Mouse (Mus musculus) liver, embryonic 11.5 days (tissue): ENCODE measurements around the gene Psg22. TPM values are rescaled to one million over a fixed set of nuclear protein-coding genes. Genes with fewer than 3 reads are reported as not detected.
"Not testable (repeated sequence)": the region's sequence is repeated elsewhere in the genome, so short reads cannot be mapped to it uniquely, and the experiment has no call there.

Experiments used
- ATAC-seq: fragments of 200-750 bp; cut with Nextera tagmentation; replicated peaks from 2 replicates; pipeline ENCODE4 v1.8.0; 2017; ENCODE audit warnings: moderate number of reproducible peaks, mild to moderate bottlenecking, moderate TSS enrichment, moderate library complexity; ENCODE audit not compliant: low FRiP score
- DNase-seq: peaks from one replicate; pipeline ENCODE4 v3.0.0-alpha.2; 2017; ENCODE audit warnings: low spot score
- H3K27ac ChIP-seq: fragments of 300-500 bp; sonication (generic); 2 replicates; pipeline ENCODE4 v1.5.1; 2014; ENCODE audit warnings: mild to moderate bottlenecking, low read depth, low read length, control low read depth
- H3K27me3 ChIP-seq: fragments of 300-500 bp; sonication (generic); replicated peaks from 2 replicates; pipeline ENCODE4 v1.6.1; 2014; ENCODE audit warnings: low read length, mixed read lengths; ENCODE audit not compliant: control insufficient read depth, insufficient read depth
- H3K36me3 ChIP-seq: fragments of 300-500 bp; sonication (generic); 2 replicates; pipeline ENCODE4 v1.6.1; 2014; ENCODE audit warnings: mild to moderate bottlenecking, low read length, moderate library complexity, mixed read lengths; ENCODE audit not compliant: control insufficient read depth, insufficient read depth
- H3K4me1 ChIP-seq: fragments of 300-500 bp; sonication (generic); replicated peaks from 2 replicates; pipeline ENCODE4 v1.6.1; 2014; ENCODE audit warnings: low read length, mixed read lengths; ENCODE audit not compliant: control insufficient read depth, insufficient read depth
- H3K4me2 ChIP-seq: fragments of 300-500 bp; sonication (generic); 2 replicates; pipeline ENCODE4 v1.6.1; 2014; ENCODE audit warnings: mild to moderate bottlenecking, control low read depth, moderate library complexity
- H3K4me3 ChIP-seq: fragments of 300-500 bp; sonication (generic); 2 replicates; pipeline ENCODE4 v1.5.1; 2014; ENCODE audit warnings: low read depth, low read length, control low read depth
- H3K9ac ChIP-seq: fragments of 300-500 bp; sonication (generic); 2 replicates; pipeline ENCODE4 v1.6.1; 2014; ENCODE audit warnings: low read depth, low read length, control low read depth
- H3K9me3 ChIP-seq: fragments of 300-500 bp; sonication (generic); 2 replicates; pipeline ENCODE4 v1.6.1; 2016; ENCODE audit warnings: low read length, inconsistent platforms, mixed read lengths; ENCODE audit not compliant: control insufficient read depth
- WGBS: fragments of 180-500 bp; shearing (Covaris S2); extraction: QIAGEN DNeasy Blood & Tissue Kit; methylation state at CpG from one replicate; pipeline ENCODE4 v1.1.7; 2014; 5-methylcytosine and 5-hydroxymethylcytosine counted together
- polyA plus RNA-seq: library from polyadenylated mRNA; unstranded; fragments of >200 nt; fragmentation: Nextera tagmentation; extraction: Ambion mirVana; gene quantifications from 2 replicates; pipeline ENCODE4 v1.2.1, GENCODE M21; 2014

Gene Psg22
- polyA plus RNA-seq, 1 experiment from 2014 or later = not detected

- Histone ChIP-seq H3K4me1 (no peaks in the 10 kb centered on the region), H3K9ac (no peak overlapping the region), H3K27me3 (no peaks in the 10 kb centered on the region), H3K4me2 (no peak overlapping the region), H3K36me3 (no peaks in the 10 kb centered on the region), H3K27ac (no peak overlapping the region), H3K9me3 (no peaks in the 10 kb centered on the region), H3K4me3 (no peak overlapping the region)
- WGBS = 69% methylated on average over 1 of the region's 1 CpGs
- no peak for ATAC-seq
- DNase-seq = no peak
These were observed 10.5 kb downstream of the Psg22 start for GRCm38 (mm10) chr7:18728391-18728790.

- no peaks in the 10 kb centered on the region for H3K36me3 ChIP-seq
- no peak overlapping the region for H3K4me3 ChIP-seq
- no peak overlapping the region for H3K4me2 ChIP-seq
- no peak overlapping the region for H3K9ac ChIP-seq
- H3K27ac ChIP-seq = no peak overlapping the region
- no peaks in the 10 kb centered on the region for H3K27me3 ChIP-seq
- no peaks in the 10 kb centered on the region for H3K4me1 ChIP-seq
- no peaks in the 10 kb centered on the region for H3K9me3 ChIP-seq
- DNase-seq (no peak), ATAC-seq (no peak)
These were observed 15.2 kb downstream of the Psg22 start for GRCm38 (mm10) chr7:18733111-18733510.

GRCm38 (mm10) chr7:18734451-18734850 lies 16.6 kb downstream of the Psg22 start:
- no peak for DNase-seq
- no peaks in the 10 kb centered on the region for H3K4me1 ChIP-seq
- H3K9me3 ChIP-seq = no peaks in the 10 kb centered on the region
- H3K36me3 ChIP-seq = no peaks in the 10 kb centered on the region
- 67% methylated on average over 1 of the region's 1 CpGs for WGBS
- no peak overlapping the region for H3K9ac ChIP-seq
- H3K27ac ChIP-seq = no peak overlapping the region
- no peak overlapping the region for H3K4me2 ChIP-seq
- no peak for ATAC-seq
- H3K4me3 ChIP-seq = no peak overlapping the region
- H3K27me3 ChIP-seq = no peaks in the 10 kb centered on the region

- H3K9ac ChIP-seq = peak overlapping the region; percentile 25; the same call in 1 of the 2 replicates
- WGBS = 11% methylated on average over 20 of the region's 20 CpGs
- peak overlapping the region; percentile 23; the same call in 1 of the 2 replicates for H3K4me3 ChIP-seq
These were observed 28.4 kb downstream of the Psg22 start for GRCm38 (mm10) chr7:18746189-18746860.

GRCm38 (mm10) chr7:18747420-18747819 lies 29.5 kb downstream of the Psg22 start:
- ATAC-seq, H3K36me3 ChIP-seq, DNase-seq, H3K4me3 ChIP-seq, H3K4me2 ChIP-seq, H3K27ac ChIP-seq, H3K9me3 ChIP-seq, H3K9ac ChIP-seq, H3K4me1 ChIP-seq: not testable (repeated sequence)
- H3K27me3 ChIP-seq = peaks cover 14% of the 10 kb centered on the region
- 59% methylated on average over 2 of the region's 2 CpGs for WGBS

More at GRCm38 (mm10) chr7:18746189-18746860, 28.4 kb downstream of the Psg22 start:
- ATAC-seq = no peak; the same call in 1 of the 2 replicates
- Histone ChIP-seq H3K27ac (no peak overlapping the region), H3K4me1 (no peaks in the 10 kb centered on the region), H3K9me3 (no peaks in the 10 kb centered on the region), H3K4me2 (peak overlapping the region; percentile 51), H3K36me3 (no peaks in the 10 kb centered on the region), H3K27me3 (peaks cover 14% of the 10 kb centered on the region)
- DNase-seq = peak; percentile 36

GRCm38 (mm10) chr7:18748994-18749895 lies 31.4 kb downstream of the Psg22 start:
- Histone ChIP-seq H3K9ac (no peak overlapping the region), H3K36me3 (no peaks in the 10 kb centered on the region), H3K4me2 (no peak overlapping the region), H3K4me1 (no peaks in the 10 kb centered on the region), H3K4me3 (no peak overlapping the region), H3K9me3 (no peaks in the 10 kb centered on the region), H3K27ac (no peak overlapping the region), H3K27me3 (peaks cover 14% of the 10 kb centered on the region)
- ATAC-seq (no peak), DNase-seq (no peak)
- 43% methylated on average over 6 of the region's 6 CpGs for WGBS

- H3K27me3 ChIP-seq = peaks cover 14% of the 10 kb centered on the region
- H3K4me1 ChIP-seq, H3K4me2 ChIP-seq, H3K4me3 ChIP-seq, H3K27ac ChIP-seq, H3K9me3 ChIP-seq, H3K9ac ChIP-seq, H3K36me3 ChIP-seq: not testable (repeated sequence)
- 52% methylated on average over 11 of the region's 13 CpGs for WGBS
- peak; percentile 36; the same call in 1 of the 2 replicates for ATAC-seq
- peak; percentile 39 for DNase-seq
These were observed 32.1 kb downstream of the Psg22 start for GRCm38 (mm10) chr7:18749896-18750477.

- H3K4me1 ChIP-seq, H3K9ac ChIP-seq, H3K4me3 ChIP-seq, ATAC-seq, H3K36me3 ChIP-seq, H3K27ac ChIP-seq, DNase-seq, H3K4me2 ChIP-seq, H3K27me3 ChIP-seq, H3K9me3 ChIP-seq: not testable (repeated sequence)
- WGBS = 60% methylated on average over 7 of the region's 7 CpGs
These were observed 42.3 kb downstream of the Psg22 start for GRCm38 (mm10) chr7:18760152-18760551.
